Mouse (Mus musculus): ENCODE results near the gene Mbnl3. TPM values are rescaled to one million over a fixed set of nuclear protein-coding genes. Genes with fewer than 3 reads are reported as not detected.

Gene Mbnl3
- total and polyA plus RNA-seq, 2 experiments from 2014 or later: 0.81 to 1.4 TPM

GRCm38 (mm10) chrX:51170404-51170803 is 35.9 kb downstream of the Mbnl3 start:
- H3K27ac ChIP-seq: no peak overlapping the region
- DNase-seq (ENCODE audit: low spot score) (no peak), ATAC-seq (no peak)
- H3K36me3 ChIP-seq (ENCODE audit: insufficient read depth, low read length): no peaks in the 10 kb centered on the region
- no peak overlapping the region for H3K4me3 ChIP-seq (ENCODE audit: low read length)
- no peak overlapping the region for H3K9ac ChIP-seq (replicated peaks; ENCODE audit: low read length)
- H3K9me3 ChIP-seq (ENCODE audit: low read length): no peaks in the 10 kb centered on the region
- WGBS: 89% methylated on average over 1 of the region's 1 CpGs
- TF ChIP-seq CTCF (IDR thresholded peaks at IDR 0.05; ENCODE audit: low read depth): no peak
- no peak overlapping the region for H3K4me2 ChIP-seq (ENCODE audit: low read depth, low read length)
- H3K27me3 ChIP-seq (ENCODE audit: insufficient read depth, low read length): no peaks in the 10 kb centered on the region
- H3K4me1 ChIP-seq (ENCODE audit: insufficient read depth, low read length): no peaks in the 10 kb centered on the region

- Histone ChIP-seq H3K27ac (no peak overlapping the region), H3K36me3 (ENCODE audit: insufficient read depth, low read length) (no peaks in the 10 kb centered on the region), H3K4me3 (ENCODE audit: low read length) (no peak overlapping the region), H3K4me2 (ENCODE audit: low read depth, low read length) (no peak overlapping the region), H3K9ac (replicated peaks; ENCODE audit: low read length) (no peak overlapping the region), H3K4me1 (ENCODE audit: insufficient read depth, low read length) (no peaks in the 10 kb centered on the region), H3K9me3 (ENCODE audit: low read length) (no peaks in the 10 kb centered on the region), H3K27me3 (ENCODE audit: insufficient read depth, low read length) (no peaks in the 10 kb centered on the region)
- ATAC-seq: no peak
- no peak for TF ChIP-seq CTCF (IDR thresholded peaks at IDR 0.05; ENCODE audit: low read depth)
- DNase-seq (ENCODE audit: low spot score): no peak
- WGBS: 77% methylated on average over 5 of the region's 5 CpGs
Observed at GRCm38 (mm10) chrX:51169476-51170045, 36.8 kb downstream of the Mbnl3 start.

- no peak overlapping the region for H3K27ac ChIP-seq
- no peak for TF ChIP-seq CTCF (IDR thresholded peaks at IDR 0.05; ENCODE audit: low read depth)
- WGBS: 97% methylated on average over 3 of the region's 3 CpGs
Observed at GRCm38 (mm10) chrX:51167976-51168375, 38.4 kb downstream of the Mbnl3 start.

GRCm38 (mm10) chrX:51164766-51165165 is 41.6 kb downstream of the Mbnl3 start:
- Histone ChIP-seq H3K4me1 (ENCODE audit: insufficient read depth, low read length) (no peaks in the 10 kb centered on the region), H3K27ac (no peak overlapping the region), H3K9ac (replicated peaks; ENCODE audit: low read length) (no peak overlapping the region), H3K4me2 (ENCODE audit: low read depth, low read length) (no peak overlapping the region), H3K9me3 (ENCODE audit: low read length) (no peaks in the 10 kb centered on the region), H3K27me3 (ENCODE audit: insufficient read depth, low read length) (no peaks in the 10 kb centered on the region), H3K36me3 (ENCODE audit: insufficient read depth, low read length) (no peaks in the 10 kb centered on the region), H3K4me3 (ENCODE audit: low read length) (no peak overlapping the region)
- TF ChIP-seq CTCF (IDR thresholded peaks at IDR 0.05; ENCODE audit: low read depth): no peak
- ATAC-seq (no peak), DNase-seq (ENCODE audit: low spot score) (no peak)
- 75% methylated on average over 5 of the region's 5 CpGs for WGBS

More at GRCm38 (mm10) chrX:51167976-51168375, 38.4 kb downstream of the Mbnl3 start:
- Histone ChIP-seq H3K27me3 (ENCODE audit: insufficient read depth, low read length) (no peaks in the 10 kb centered on the region), H3K4me1 (ENCODE audit: insufficient read depth, low read length) (no peaks in the 10 kb centered on the region), H3K9me3 (ENCODE audit: low read length) (no peaks in the 10 kb centered on the region), H3K4me2 (ENCODE audit: low read depth, low read length) (no peak overlapping the region), H3K36me3 (ENCODE audit: insufficient read depth, low read length) (no peaks in the 10 kb centered on the region), H3K4me3 (ENCODE audit: low read length) (no peak overlapping the region), H3K9ac (replicated peaks; ENCODE audit: low read length) (no peak overlapping the region)
- DNase-seq (ENCODE audit: low spot score) (no peak), ATAC-seq (no peak)

- Histone ChIP-seq H3K4me2 (ENCODE audit: low read depth, low read length) (no peak overlapping the region), H3K27ac (no peak overlapping the region), H3K4me1 (ENCODE audit: insufficient read depth, low read length) (no peaks in the 10 kb centered on the region), H3K27me3 (ENCODE audit: insufficient read depth, low read length) (no peaks in the 10 kb centered on the region), H3K9ac (replicated peaks; ENCODE audit: low read length) (no peak overlapping the region), H3K36me3 (ENCODE audit: insufficient read depth, low read length) (no peaks in the 10 kb centered on the region), H3K4me3 (ENCODE audit: low read length) (no peak overlapping the region), H3K9me3 (ENCODE audit: low read length) (no peaks in the 10 kb centered on the region)
- ATAC-seq (no peak), DNase-seq (ENCODE audit: low spot score) (no peak)
- TF ChIP-seq CTCF (IDR thresholded peaks at IDR 0.05; ENCODE audit: low read depth): no peak
- 57% methylated on average over 4 of the region's 4 CpGs for WGBS
Observed at GRCm38 (mm10) chrX:51148436-51148835, 57.9 kb downstream of the Mbnl3 start.

GRCm38 (mm10) chrX:51146351-51146750 is 60.0 kb downstream of the Mbnl3 start:
- WGBS: 38% methylated on average over 4 of the region's 4 CpGs
- peak; percentile 40 for DNase-seq (ENCODE audit: low spot score)
- no peak overlapping the region for H3K4me3 ChIP-seq (ENCODE audit: low read length)

GRCm38 (mm10) chrX:51140055-51140454 is 66.3 kb downstream of the Mbnl3 start:
- H3K4me2 ChIP-seq (ENCODE audit: low read depth, low read length): no peak overlapping the region
- no peak for ATAC-seq
- H3K9me3 ChIP-seq (ENCODE audit: low read length): no peaks in the 10 kb centered on the region
- H3K36me3 ChIP-seq (ENCODE audit: insufficient read depth, low read length): no peaks in the 10 kb centered on the region
- TF ChIP-seq CTCF (IDR thresholded peaks at IDR 0.05; ENCODE audit: low read depth): no peak
- no peak overlapping the region for H3K27ac ChIP-seq
- H3K4me1 ChIP-seq (ENCODE audit: insufficient read depth, low read length): no peaks in the 10 kb centered on the region
- WGBS: 76% methylated on average over 3 of the region's 3 CpGs
- DNase-seq (ENCODE audit: low spot score): no peak
- no peaks in the 10 kb centered on the region for H3K27me3 ChIP-seq (ENCODE audit: insufficient read depth, low read length)
- no peak overlapping the region for H3K9ac ChIP-seq (replicated peaks; ENCODE audit: low read length)
- H3K4me3 ChIP-seq (ENCODE audit: low read length): no peak overlapping the region

More at GRCm38 (mm10) chrX:51146351-51146750, 60.0 kb downstream of the Mbnl3 start:
- no peaks in the 10 kb centered on the region for H3K36me3 ChIP-seq (ENCODE audit: insufficient read depth, low read length)
- ATAC-seq: no peak
- no peak overlapping the region for H3K9ac ChIP-seq (replicated peaks; ENCODE audit: low read length)
- no peaks in the 10 kb centered on the region for H3K27me3 ChIP-seq (ENCODE audit: insufficient read depth, low read length)
- TF ChIP-seq CTCF (IDR thresholded peaks at IDR 0.05; ENCODE audit: low read depth): peak; percentile 48
- no peak overlapping the region for H3K27ac ChIP-seq
- H3K4me1 ChIP-seq (ENCODE audit: insufficient read depth, low read length): no peaks in the 10 kb centered on the region
- no peaks in the 10 kb centered on the region for H3K9me3 ChIP-seq (ENCODE audit: low read length)
- no peak overlapping the region for H3K4me2 ChIP-seq (ENCODE audit: low read depth, low read length)

All from hindbrain, postnatal 0 days (tissue).